Mouse (Mus musculus): Measurements from ENCODE around the gene Sox1. TPM values are rescaled to one million over a fixed set of nuclear protein-coding genes. Genes with fewer than 3 reads are reported as not detected.

Gene Sox1
- total RNA-seq (2023): not detected

GRCm38 (mm10) chr8:12395071-12396031 lies at the start of gene Sox1:
Gene Sox1 (plus strand): TSS chr8:12395295.

Other genes with a start within 250 kb of the Sox1 start
- not detected for gene A230072I06Rik, start 116.5 kb upstream of the Sox1 start, total RNA-seq (2023)
- gene Spaca7, start 177.7 kb downstream of the Sox1 start, total RNA-seq (2023): not detected

Data from CD4-positive naive resting alpha-beta T cell, adult 57 days (primary cell).